Mouse (Mus musculus) A20 (cell line): Measurements from ENCODE around the gene Meis1.

Experiments
- DNase-seq: peaks from one replicate; pipeline ENCODE4 v3.0.0-alpha.2; 2011; ENCODE audit warnings: low read depth, low spot score

Meis1 gene

GRCm38 (mm10) chr11:19014441-19015161 lies 4.2 kb downstream of the Meis1 start:
- no peak for DNase-seq

GRCm38 (mm10) chr11:19014113-19014440 lies 4.7 kb downstream of the Meis1 start:
- no peak for DNase-seq

GRCm38 (mm10) chr11:19013141-19014112 lies 5.4 kb downstream of the Meis1 start:
- no peak for DNase-seq

GRCm38 (mm10) chr11:19012463-19013115 lies 6.2 kb downstream of the Meis1 start:
- DNase-seq: no peak

GRCm38 (mm10) chr11:19012001-19012400 lies 6.8 kb downstream of the Meis1 start:
- DNase-seq: no peak

- no peak for DNase-seq
Measured at GRCm38 (mm10) chr11:19011108-19011805, 7.5 kb downstream of the Meis1 start.

GRCm38 (mm10) chr11:19010396-19010811 lies 8.4 kb downstream of the Meis1 start:
- DNase-seq: no peak

- DNase-seq: no peak
Measured at GRCm38 (mm10) chr11:19009536-19010395, 9.0 kb downstream of the Meis1 start.

- DNase-seq: no peak
Measured at GRCm38 (mm10) chr11:19008610-19009384, 10.0 kb downstream of the Meis1 start.

- no peak for DNase-seq
Measured at GRCm38 (mm10) chr11:19007541-19008424, 11.0 kb downstream of the Meis1 start.

GRCm38 (mm10) chr11:19007068-19007467 lies 11.7 kb downstream of the Meis1 start:
- no peak for DNase-seq

- DNase-seq: no peak
Measured at GRCm38 (mm10) chr11:19005913-19006693, 12.7 kb downstream of the Meis1 start.

GRCm38 (mm10) chr11:19005007-19005912 lies 13.5 kb downstream of the Meis1 start:
- DNase-seq: no peak

GRCm38 (mm10) chr11:19003066-19003465 lies 15.7 kb downstream of the Meis1 start:
- DNase-seq: no peak

GRCm38 (mm10) chr11:18996767-18997166 lies 22.0 kb downstream of the Meis1 start:
- DNase-seq: no peak

- no peak for DNase-seq
Measured at GRCm38 (mm10) chr11:18996289-18996688, 22.5 kb downstream of the Meis1 start.

- no peak for DNase-seq
Measured at GRCm38 (mm10) chr11:18992796-18993195, 26.0 kb downstream of the Meis1 start.
